Mouse (Mus musculus) forelimb bud, embryonic 11.5 days (tissue): Measurements from ENCODE around the gene Ccdc63.
"Not testable (repeated sequence)": the region's sequence is repeated elsewhere in the genome, so short reads cannot be mapped to it uniquely, and the experiment has no call there.

Experiments
- DNase-seq: peaks from one replicate; pipeline ENCODE4 v3.0.0-alpha.2; 2012; ENCODE audit warnings: low read depth, low spot score

Gene Ccdc63

DNA sequence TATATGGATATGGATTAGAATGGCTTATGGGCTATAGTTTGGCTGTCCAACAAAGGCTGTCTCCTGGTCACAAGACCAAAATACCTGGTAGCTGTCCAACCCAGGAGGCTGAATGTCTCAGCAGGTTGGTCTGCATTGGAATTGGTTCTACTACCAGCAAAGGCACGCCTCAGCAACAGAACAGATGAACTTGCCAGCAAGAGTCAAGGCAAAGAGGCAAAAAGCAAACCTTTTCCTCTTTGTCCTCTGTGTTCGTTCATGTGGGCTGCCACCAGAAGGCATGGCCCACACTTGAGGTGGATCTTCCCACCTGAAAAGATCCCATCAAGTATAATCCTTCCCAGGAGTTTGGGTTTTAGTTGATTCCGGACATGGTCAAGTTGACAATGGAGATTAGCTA is at the start of gene Ccdc63:
Gene Ccdc63, minus strand, starts transcription at position 101 of the 400 bp plus-strand sequence.
- DNase-seq: no peak

DNA sequence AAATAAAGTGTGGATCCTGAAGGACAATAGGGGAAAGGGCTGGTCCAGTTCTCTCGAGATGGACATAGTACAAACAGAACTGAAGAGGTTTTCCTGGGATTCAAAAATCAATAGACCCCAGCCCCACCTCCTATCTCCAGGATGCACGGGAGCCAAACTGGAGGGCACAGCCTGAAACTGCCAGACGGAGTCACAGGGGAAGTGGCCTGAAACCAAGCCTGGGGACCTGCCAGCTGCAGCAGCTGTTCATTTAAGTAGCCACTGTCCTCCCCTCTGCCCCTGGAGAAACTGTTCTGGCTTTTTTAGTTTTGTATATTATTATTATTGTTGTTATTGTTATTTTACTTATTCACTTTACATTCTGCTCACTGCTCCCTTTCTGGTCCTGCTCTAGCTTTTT is 48.5 kb upstream of the Ccdc63 start:
- DNase-seq: no peak

DNA sequence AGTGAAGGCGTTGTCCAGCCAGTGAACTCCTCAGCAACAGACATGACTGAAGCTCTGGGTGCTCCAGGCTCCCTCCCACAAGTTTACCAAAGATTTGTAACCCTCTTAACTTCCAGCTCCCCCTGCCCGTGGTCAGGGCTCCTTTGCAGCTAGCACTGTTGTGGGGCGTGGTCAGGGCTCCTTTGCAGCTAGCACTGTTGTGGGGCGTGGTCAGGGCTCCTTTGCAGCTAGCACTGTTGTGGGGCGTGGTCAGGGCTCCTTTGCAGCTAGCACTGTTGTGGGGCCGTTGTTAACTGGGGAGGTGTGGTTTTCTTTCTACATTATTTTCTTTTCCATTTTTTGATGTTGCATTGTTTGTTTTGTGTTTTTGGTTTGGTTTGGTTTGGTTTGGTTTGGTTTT is 44.2 kb upstream of the Ccdc63 start:
- not testable (repeated sequence) for DNase-seq

DNA sequence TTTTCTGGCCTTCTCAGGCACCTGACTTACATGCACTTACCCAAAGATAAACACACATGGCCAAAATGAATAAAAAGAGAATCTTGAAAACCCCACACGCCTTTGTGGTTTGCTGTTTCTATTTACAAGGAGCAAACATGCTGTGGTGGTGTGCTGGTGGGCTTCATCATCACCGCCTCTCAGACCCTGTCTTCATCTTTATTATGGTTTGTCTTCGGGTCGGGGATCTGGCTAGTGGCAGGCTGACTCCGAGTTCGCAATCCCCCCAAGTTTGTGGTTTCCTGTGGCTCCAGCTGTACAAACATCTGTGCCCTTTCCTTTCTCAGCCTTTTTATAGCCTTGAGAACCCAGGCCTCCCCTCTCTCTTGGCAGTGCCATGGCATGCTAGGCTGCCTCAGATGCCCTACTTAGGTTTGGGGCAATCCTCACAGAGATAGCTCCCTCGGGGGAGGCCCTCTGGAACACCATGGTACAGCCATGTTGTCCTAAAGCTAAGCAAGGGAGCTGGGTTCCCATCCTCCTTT is 43.7 kb upstream of the Ccdc63 start:
- no peak for DNase-seq

DNA sequence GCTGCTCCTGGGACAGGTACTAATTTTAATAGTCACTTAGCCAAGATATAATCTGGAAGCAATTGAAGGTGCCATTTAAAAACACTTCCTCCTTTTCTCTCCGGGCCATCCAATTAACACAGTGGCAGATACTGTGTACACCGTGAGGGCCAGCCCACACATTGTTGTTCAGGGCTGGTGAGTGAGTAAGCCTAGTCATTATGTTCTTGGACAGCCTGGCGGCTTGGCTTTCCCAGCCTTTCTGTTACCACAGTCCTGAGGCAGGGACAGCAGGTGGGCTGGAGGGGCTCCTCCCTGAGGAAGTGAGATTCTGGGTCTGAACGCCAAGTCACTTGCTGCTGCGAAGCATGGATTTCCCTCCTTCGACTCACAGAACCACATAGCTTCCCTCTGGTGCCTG is 39.0 kb upstream of the Ccdc63 start:
- no peak for DNase-seq

DNA sequence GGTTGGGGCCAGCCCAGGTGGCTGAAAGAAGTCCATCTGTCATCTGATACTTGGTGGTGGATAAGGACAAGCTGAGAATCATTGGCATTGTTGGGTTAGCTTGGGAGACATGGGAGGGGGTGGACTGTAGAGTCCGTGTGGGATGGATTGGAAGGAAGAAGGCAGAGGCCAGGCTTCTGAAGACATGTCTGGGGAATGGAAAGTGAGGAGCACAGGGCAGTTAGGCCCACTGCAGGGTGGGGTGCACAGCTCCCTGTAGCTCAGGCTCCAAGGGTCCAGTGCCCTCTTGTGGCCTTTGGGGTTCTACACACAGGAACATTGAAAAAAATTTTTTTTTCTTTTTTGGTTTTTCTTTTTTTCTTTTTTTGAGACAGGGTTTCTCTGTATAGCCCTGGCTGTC is 35.8 kb upstream of the Ccdc63 start:
- DNase-seq: peak; percentile 46

DNA sequence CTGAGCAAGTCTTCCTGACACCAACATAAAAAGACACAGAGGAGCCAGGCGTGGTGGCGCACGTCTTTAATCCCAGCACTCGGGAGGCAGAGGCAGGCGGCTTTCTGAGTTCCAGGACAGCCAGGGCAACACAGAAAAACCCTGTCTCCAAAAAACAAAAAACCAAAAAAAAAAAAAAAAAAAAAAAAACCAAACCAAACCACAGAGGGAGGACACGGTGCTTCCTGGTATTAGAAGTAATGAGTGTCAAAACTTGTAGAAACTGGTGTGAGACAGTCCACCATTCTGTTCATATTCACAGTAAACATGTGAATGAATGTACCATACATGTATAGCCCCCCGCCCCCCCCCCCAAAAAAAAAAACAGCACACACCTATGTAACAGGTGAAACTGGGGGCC is 35.3 kb upstream of the Ccdc63 start:
- no peak for DNase-seq

DNA sequence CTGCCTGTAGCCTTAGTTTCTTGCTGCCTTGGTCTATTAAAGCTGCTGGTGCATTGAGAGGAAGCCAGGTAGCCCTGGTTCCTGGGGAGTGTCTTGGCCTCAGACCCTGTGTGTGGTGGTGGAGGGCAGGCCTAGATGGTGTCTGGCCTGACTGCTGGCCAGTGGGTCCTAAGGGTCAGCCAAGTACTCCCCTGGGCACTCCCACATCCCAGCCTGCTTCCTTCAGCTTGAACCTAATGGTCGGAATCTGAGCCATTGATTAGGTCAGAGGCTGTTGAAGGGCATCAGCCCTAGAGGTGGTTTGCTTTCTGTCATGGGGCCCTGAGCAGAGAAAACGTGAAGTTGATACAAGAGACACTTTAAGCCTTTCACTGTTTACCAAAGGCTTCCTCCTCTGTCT is 34.8 kb upstream of the Ccdc63 start:
- no peak for DNase-seq

DNA sequence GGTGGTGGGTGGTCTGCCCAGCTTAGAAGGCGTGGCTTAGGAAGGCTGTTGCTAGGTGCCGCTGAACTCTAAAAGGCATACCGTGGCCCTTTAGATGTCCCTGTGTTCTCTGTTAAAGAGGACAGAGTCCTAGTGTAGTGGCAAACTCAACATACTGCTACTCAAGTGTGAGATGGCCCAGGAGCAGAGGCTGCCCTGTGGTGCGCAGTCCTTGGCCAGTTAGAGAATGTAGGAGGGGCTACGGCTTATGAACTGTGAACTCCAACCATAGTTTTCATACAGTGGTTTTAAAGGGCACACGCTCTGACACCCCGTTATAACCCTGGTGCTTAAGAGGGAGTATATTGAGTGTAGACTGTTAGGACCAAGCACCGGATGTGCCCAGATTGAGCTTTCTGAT is 30.4 kb upstream of the Ccdc63 start:
- no peak for DNase-seq

DNA sequence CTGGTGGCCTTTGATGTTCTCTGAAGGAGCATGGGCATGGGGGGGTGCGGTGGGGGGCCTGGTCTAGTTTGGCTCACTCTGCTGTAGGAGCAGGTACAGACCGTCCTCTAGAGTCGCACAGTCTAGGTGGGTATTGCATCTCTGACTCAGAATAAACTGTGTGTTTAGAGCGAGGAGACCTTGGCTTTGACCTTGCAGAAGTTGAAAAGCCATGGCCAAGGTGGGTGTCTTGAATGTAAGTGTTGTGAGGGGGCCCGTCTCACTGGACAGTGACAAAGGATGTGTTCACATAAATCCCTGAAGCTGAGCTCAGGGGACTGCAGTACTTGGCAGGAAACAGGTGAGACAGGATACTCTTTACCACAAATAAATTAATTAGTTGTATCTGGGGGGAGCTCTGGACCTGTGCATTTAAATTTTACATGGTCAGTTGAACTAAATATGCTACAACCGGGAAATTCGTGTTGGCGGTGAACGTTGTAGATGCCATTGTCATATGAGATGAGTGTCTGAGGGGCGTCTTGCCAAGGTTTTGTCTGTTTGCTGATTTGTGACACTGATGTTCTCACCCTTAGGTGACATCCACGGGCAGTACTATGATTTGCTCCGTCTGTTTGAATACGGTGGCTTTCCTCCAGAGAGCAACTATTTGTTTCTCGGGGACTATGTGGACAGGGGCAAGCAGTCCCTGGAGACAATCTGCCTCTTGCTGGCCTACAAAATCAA is 27.9 kb upstream of the Ccdc63 start:
- DNase-seq: no peak

DNA sequence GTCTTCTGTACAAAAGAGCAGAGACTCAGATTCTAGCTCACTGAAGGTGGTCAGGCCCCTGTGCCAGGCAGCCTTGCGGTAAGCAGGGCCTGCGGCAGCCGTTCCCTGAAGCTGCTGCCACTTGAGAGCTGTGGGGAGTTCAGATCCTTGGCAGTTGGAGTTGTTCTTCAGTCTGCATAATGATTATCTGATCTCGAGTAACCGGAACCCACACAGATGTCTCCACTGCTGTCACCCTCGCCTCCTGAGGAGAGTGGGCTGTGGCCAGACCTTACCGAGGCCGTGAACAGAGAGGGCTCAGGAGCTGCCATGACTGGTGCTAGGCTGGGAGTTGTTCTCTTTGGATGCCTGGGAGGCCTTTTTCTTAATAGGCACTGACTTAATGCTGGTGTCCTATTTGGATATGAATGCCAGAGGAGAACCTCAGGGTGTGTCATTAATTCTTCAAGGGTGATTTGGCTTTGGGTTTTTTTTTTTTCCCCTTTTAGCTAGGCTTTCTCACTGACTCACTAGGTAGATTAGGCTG is 26.1 kb upstream of the Ccdc63 start:
- DNase-seq: no peak

DNA sequence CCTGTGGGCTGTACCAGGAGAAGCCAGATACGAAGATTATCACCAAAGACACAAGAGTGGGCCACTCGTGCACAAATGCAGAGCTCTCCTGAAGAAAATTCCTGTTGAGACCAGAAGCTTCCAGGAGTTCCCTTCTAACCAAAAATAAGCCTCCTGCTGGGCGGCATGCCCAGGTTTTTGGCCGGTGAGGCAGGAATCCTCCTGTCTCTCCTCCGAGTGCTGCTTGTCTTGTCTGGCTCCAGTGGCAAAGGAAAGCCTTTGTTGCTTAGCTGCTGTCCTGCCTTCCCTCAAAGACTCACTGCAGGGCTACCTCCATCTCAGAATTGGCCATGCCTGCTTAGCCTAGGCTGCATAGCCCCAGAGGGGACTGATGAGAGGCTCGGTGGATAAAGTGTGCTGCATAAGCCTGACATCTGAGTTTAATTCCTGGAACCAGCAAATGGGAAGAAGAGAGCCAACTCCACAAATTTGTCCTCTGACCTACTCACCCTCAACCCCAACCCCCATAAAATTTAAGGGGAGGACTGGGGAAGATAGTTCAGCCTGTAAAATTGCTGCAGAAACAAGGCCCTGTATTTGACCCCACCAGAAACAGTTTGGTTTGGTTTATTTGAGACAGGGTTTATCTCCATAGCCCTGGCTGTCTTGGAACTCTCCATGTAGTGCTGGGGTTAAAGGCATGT is 24.8 kb upstream of the Ccdc63 start:
- DNase-seq: no peak

DNA sequence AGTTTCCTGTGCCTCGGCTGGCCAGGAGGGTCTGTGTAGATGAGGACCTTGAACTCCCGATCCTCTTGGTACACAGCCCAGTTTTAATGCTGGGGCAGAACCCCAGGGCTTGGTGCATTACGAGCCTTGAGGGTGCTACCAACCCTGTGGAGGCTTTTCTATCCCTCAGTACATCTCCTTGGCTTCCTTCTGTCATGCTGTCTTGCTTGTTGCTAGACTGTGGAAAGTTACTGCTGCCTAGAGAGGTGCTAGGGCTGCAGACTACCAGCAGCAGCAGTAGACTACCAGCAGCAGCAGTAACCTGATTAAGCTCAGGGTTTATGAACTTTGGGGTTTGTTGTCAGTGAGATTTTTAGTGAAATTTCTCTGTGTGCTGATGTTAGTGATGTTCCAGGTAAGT is 23.4 kb upstream of the Ccdc63 start:
- DNase-seq: no peak

DNA sequence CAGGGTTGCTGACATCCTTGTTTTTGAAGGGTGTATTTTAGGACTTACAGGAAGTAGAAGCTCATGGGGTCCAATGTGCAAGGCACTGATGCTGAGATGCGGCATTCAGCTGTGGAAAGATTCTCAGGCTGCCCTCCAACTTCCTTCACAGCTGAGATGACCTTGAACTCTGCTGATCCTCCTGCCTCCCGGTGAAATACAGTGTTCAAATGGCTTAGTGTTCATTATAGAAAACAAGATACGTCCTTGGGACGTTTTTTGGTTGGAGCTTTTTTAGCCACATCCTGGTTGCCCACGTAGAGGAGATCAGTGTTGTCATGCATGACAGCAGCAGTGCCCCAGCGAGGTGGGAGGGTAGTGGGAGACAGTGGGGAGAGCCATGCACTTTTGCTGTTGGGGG is 22.6 kb upstream of the Ccdc63 start:
- no peak for DNase-seq

DNA sequence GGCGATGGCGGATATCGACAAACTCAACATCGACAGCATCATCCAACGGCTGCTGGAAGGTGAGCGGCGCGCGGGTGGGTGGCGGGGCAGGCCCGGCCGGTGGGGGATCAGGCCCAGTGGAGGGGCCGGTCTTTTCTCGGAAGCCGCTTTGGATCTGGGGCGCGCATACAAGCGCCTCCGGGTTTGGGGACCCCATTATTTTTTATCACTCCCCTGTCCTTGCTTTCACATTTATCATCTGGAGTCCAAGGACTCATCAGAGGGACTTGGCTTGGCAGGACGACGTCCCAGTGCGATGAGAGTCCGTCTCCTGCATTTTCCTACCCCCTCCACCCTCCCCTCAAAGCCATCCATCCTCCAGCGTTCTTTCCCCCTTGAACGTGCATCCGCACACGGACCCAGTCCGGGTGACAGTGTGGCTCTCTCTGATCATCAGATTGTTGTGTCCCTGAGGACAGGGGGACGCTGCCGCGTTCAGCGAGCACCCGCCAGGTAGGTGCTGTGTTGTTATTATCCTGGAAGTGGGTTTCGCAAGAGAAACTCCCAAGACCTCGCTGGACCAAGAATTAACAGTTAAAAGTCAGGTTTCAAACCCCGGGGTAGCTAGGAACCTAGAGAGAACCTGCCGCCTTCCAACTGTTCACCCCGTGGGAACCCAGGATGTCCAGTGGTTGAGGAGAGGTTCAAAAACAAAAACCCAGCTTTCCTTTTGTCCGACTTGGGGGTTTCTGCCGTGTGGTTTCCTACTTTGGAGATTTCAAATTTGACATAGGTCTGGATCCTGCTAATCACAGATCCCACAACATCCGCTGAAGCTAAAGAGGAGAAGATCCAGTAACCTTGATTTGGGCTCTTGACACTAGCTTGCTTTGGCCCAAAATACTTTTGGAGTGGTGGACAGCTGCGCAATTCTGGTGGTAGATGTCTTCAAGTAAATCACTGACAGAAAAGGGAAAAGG is 18.2 kb upstream of the Ccdc63 start:
- no peak for DNase-seq

DNA sequence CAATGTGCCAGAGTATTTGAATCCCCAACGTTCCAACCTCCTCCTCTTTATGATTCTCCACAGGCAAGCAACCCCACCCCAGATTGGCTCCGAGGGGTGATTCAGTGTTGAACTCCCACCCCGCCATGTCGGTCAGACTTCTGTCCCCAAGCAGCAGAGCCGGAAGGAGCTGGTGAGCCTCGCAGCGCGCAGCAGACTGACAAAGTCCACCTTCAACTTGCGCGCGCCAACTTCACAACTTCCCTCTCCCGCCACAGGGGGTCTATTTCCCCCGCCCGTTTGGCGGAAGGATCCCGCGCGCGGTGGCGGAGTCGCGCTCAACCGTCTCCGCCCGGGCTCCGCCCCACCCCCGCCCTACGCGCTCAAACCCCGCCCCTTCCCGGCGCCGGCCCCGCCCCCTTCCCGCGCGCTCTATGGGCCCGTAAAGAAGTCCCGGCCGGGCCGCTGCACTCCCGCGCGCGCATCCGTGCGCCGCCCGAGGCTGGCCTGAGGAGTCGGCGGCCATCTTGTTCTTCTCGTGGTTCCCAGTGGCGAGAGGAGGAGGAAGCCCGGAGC is 17.3 kb upstream of the Ccdc63 start, which contains the start of gene Ppp1cc:
Gene Ppp1cc, plus strand, starts transcription at position 452 of the 555 bp plus-strand sequence.
- DNase-seq: peak; percentile 96

DNA sequence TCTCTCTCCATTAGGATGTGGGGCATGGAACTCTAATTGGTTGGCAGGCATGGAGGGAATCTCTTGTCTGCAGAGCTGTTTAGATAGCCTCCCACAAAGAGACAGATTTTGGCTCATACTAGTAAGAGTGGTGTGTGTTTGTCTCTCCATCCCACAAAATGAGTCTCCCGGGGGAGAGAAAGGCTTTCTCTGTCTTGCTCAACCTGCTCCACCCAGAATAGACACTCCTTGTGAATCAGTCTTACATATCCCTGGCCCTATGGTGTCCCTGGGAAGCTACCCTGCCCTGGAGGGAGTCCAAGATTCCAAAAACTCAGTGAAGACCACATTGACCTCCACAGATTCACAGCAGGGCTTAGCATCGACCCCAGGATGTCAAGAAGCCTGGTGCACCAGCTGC is 15.9 kb upstream of the Ccdc63 start:
- DNase-seq: no peak

DNA sequence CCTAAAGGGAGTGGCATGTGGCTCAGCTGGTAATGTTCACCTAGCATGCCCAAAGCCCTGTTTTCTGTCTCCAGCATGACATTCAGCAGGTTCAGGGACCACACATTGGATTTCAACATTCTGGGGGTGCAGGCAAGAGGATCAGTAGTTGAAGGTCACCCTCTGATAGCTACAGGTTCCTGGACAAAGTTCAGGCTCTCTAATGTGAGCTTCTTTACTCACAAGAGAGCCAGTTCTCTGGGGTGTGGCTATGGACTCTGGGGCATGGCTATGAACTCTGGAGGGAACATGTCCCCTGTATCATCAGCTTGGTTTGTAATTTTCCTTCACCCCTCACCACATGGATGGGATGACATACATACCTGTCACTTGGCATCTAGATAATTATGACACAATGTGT is 15.0 kb upstream of the Ccdc63 start:
- no peak for DNase-seq

DNA sequence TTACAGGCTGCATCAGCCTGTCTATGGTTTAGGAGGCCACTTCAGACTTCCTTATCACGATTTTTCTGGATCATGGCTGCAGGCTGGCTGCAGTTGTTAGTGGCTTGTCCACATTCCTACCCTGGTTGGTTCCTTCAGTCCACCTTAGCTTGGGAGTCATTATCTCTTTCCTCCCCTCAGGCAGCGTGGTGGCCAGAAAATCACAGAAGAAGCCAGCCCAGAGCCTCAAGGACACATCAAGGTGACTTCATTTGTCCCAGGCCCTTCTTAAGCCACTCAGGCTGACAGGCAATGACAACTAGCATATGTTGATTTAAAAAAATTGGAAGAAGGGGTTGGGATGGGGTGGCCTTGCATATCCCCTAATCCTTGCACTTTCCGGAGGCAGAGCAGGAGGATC is 14.2 kb upstream of the Ccdc63 start:
- DNase-seq: no peak

DNA sequence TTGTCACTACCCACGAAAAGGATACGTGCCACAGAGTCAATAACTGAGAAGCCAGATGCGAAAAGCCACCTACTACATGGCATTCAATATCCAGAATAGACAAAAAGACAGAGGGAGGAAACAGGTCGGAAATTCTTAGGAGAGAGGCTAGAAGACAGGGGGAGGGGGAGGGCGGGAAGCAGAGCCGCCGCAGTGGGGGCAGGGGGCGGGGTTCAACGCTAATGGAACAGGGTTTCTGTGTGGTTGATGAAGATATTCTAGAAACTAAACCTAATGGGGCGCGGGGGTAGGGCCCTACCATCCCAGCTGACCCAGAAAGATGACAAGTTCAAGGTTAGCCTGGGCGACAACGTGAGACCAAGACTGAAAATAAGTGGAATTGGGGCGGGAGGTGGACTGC is 13.4 kb upstream of the Ccdc63 start:
- DNase-seq: no peak

DNA sequence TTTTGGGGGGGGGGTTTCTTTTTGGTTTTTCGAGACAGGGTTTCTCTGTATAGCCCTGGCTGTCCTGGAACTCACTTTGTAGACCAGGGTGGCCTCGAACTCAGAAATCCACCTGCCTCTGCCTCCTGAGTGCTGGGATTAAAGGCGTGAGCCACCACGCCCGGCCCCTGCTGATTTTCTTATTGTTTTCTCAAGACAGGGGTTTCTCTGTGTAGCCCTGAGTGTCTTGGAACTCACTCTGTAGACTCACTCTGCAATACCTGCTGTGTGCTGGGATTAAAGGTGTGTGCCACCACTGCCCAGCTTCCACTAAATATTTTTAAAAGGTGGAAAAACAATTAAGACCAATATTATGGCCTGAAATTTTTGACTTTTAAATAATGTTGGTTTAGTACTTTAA is 11.9 kb upstream of the Ccdc63 start:
- DNase-seq: not testable (repeated sequence)
